ENCODE assay signal across 9 mouse cellular contexts in genomic region chr19:21037448-21038077, GRCm38 (mm10).
DNase-seq lines count a peak whose midpoint lies in the region; ATAC-seq and TF ChIP-seq lines count a peak whose summit lies in the region.
"Had no signal": no experiment of that assay in that cellular context is flagged by ENCODE, and none has a peak within 500 bp of the region (broad histone marks: within the 10 kb centered on the region; RNA-seq: fewer than 3 reads in every experiment).

No protein-coding gene starts in this region.

- no peak overlapping the region; the same call in 1 of the 2 replicates for H3K9ac ChIP-seq in MEL (ENCODE audit: control insufficient read depth, low read depth, low read length, poor library complexity, severe bottlenecking)
- H3K9ac ChIP-seq in hindbrain, embryonic 14.5 days: no peak overlapping the region
- H3K9ac ChIP-seq in liver, embryonic 14.5 days (replicated peaks): no peak overlapping the region
- H3K9ac ChIP-seq in neural tube, embryonic 11.5 days (ENCODE audit: low read length): no peak overlapping the region
- H3K9ac ChIP-seq: embryonic facial prominence, embryonic 15.5 days had no signal

- ATAC-seq in hindbrain, embryonic 14.5 days (ENCODE audit: low FRiP score): peak; percentile 54; the same call in 1 of the 2 replicates
- no peak; the same call in 1 of the 2 replicates for ATAC-seq in liver, embryonic 14.5 days (ENCODE audit: insufficient read depth)
- peak; percentile 48; the same call in 1 of the 2 replicates for ATAC-seq in neural tube, embryonic 11.5 days (ENCODE audit: insufficient read depth, low FRiP score, low TSS enrichment)

- no peak for TF ChIP-seq POLR2A in MEL (IDR thresholded peaks at IDR 0.05; ENCODE audit: control insufficient read depth in 1 of 2, insufficient read depth in 1 of 2, low read depth in 1 of 2, low read length in 2 of 2, poor library complexity in 1 of 2)
- no peak for TF ChIP-seq POLR2A in cortical plate, adult 2 months (IDR thresholded peaks at IDR 0.05; ENCODE audit: extremely low read depth, insufficient read depth, low read length)

- TF ChIP-seq EP300 in MEL (IDR thresholded peaks at IDR 0.05; ENCODE audit: low read depth in 1 of 2, low read length in 2 of 2): peak; percentile 61 to 91
- TF ChIP-seq EP300 in liver, embryonic 14.5 days (IDR thresholded peaks at IDR 0.05; ENCODE audit: low read depth): no peak

- H3K4me1 ChIP-seq in MEL (ENCODE audit: control insufficient read depth in 1 of 2, insufficient read depth in 2 of 2, low read length in 2 of 2): peaks cover 9 to 28% of the 10 kb centered on the region in 2 experiments; a peak in 3 of 4 replicates
- peaks cover 1% of the 10 kb centered on the region; the same call in 1 of the 2 replicates for H3K4me1 ChIP-seq in cortical plate, adult 2 months (ENCODE audit: control insufficient read depth, insufficient read depth, low read length)
- H3K4me1 ChIP-seq in hindbrain, embryonic 14.5 days (replicated peaks; ENCODE audit: control insufficient read depth, insufficient read depth, low read length): no peaks in the 10 kb centered on the region
- peaks cover 0 to 14% of the 10 kb centered on the region in 2 experiments; a peak in 2 of 4 replicates for H3K4me1 ChIP-seq in liver, embryonic 14.5 days (replicated peaks; ENCODE audit: control insufficient read depth in 2 of 2, insufficient read depth in 2 of 2, low read length in 1 of 2)
- 0 out of 2 replicates have a peak, but pooled peaks cover 2% of the 10 kb centered on the region for H3K4me1 ChIP-seq in neural tube, embryonic 11.5 days (ENCODE audit: control insufficient read depth, insufficient read depth, low read length)

- H3K36me3 ChIP-seq in MEL (ENCODE audit: control insufficient read depth in 1 of 2, insufficient read depth in 2 of 2, low read length in 2 of 2): peaks cover 0 to 26% of the 10 kb centered on the region in 2 experiments; a peak in 2 of 4 replicates
- H3K36me3 ChIP-seq in hindbrain, embryonic 14.5 days (replicated peaks; ENCODE audit: control insufficient read depth, insufficient read depth): no peaks in the 10 kb centered on the region
- H3K36me3 ChIP-seq in liver, embryonic 14.5 days (replicated peaks; ENCODE audit: control insufficient read depth, insufficient read depth, low read depth): no peaks in the 10 kb centered on the region
- no peaks in the 10 kb centered on the region for H3K36me3 ChIP-seq in neural tube, embryonic 11.5 days (ENCODE audit: control insufficient read depth, insufficient read depth, low read length)
- H3K36me3 ChIP-seq: embryonic facial prominence, embryonic 15.5 days had no signal

- no peak overlapping the region for H3K27ac ChIP-seq in layer of hippocampus, adult 2 months
- peak overlapping the region; percentile 67 for H3K27ac ChIP-seq in MEL (ENCODE audit: control insufficient read depth, low read depth, low read length)
- H3K27ac ChIP-seq in cortical plate, adult 2 months (ENCODE audit: insufficient read depth, low read length): no peak overlapping the region
- no peak overlapping the region for H3K27ac ChIP-seq in hindbrain, embryonic 14.5 days
- no peak overlapping the region for H3K27ac ChIP-seq in liver, embryonic 14.5 days
- no peak overlapping the region for H3K27ac ChIP-seq in neural tube, embryonic 11.5 days (ENCODE audit: low read depth, low read length)

- WGBS in hindbrain, embryonic 14.5 days: 41% methylated on average over 10 of the region's 10 CpGs
- WGBS in liver, embryonic 14.5 days (ENCODE audit: insufficient replicate concordance): 30% methylated on average over 10 of the region's 10 CpGs
- WGBS in neural tube, embryonic 11.5 days: 48% methylated on average over 10 of the region's 10 CpGs

- TF ChIP-seq CTCF in layer of hippocampus, adult 2 months (conservative IDR thresholded peaks at IDR 0.05): peak; percentile 85
- peak; percentile 54 to 80 (median 77) for TF ChIP-seq CTCF in MEL (IDR thresholded peaks at IDR 0.05 in 2 of 3, conservative IDR thresholded peaks at IDR 0.05 in 1 of 3; ENCODE audit: control insufficient read depth in 1 of 3, insufficient read depth in 1 of 3, low read depth in 2 of 3, low read length in 3 of 3, poor library complexity in 1 of 3, severe bottlenecking in 1 of 3)
- peak; percentile 57 for TF ChIP-seq CTCF in cortical plate, adult 2 months (IDR thresholded peaks at IDR 0.05; ENCODE audit: extremely low read depth, insufficient read depth, low read length)
- TF ChIP-seq CTCF in liver, embryonic 14.5 days (IDR thresholded peaks at IDR 0.05; ENCODE audit: low read depth): peak; percentile 68

- H3K27me3 ChIP-seq in MEL (ENCODE audit: control insufficient read depth in 1 of 2, insufficient read depth in 2 of 2, low read length in 2 of 2): no peaks in the 10 kb centered on the region
- no peaks in the 10 kb centered on the region for H3K27me3 ChIP-seq in hindbrain, embryonic 14.5 days (ENCODE audit: control insufficient read depth, insufficient read depth, low read length)
- no peaks in the 10 kb centered on the region for H3K27me3 ChIP-seq in liver, embryonic 14.5 days (ENCODE audit: control insufficient read depth, insufficient read depth, low read length)
- H3K27me3 ChIP-seq in neural tube, embryonic 11.5 days (ENCODE audit: control insufficient read depth, insufficient read depth, low read length): no peaks in the 10 kb centered on the region
- H3K27me3 ChIP-seq: embryonic facial prominence, embryonic 15.5 days had no signal

- TF ChIP-seq RAD21 in MEL (IDR thresholded peaks at IDR 0.05; ENCODE audit: low read depth, low read length): peak; percentile 86

- H3K4me2 ChIP-seq in hindbrain, embryonic 14.5 days (replicated peaks): no peak overlapping the region
- H3K4me2 ChIP-seq in liver, embryonic 14.5 days (ENCODE audit: low read depth): no peak overlapping the region
- no peak overlapping the region for H3K4me2 ChIP-seq in neural tube, embryonic 11.5 days (ENCODE audit: low read depth)
- H3K4me2 ChIP-seq: embryonic facial prominence, embryonic 15.5 days had no signal

- H3K79me2 ChIP-seq in MEL (ENCODE audit: control insufficient read depth, insufficient read depth, low read length, poor library complexity): no peaks in the 10 kb centered on the region

- H3K4me3 ChIP-seq in layer of hippocampus, adult 2 months: no peak overlapping the region
- H3K4me3 ChIP-seq in MEL (ENCODE audit: control insufficient read depth in 1 of 2, insufficient read depth in 1 of 2, low read depth in 2 of 2, low read length in 2 of 2): peak overlapping the region in 1 of 2 experiments; percentile 44; a peak in 1 of 4 replicates
- no peak overlapping the region for H3K4me3 ChIP-seq in cortical plate, adult 2 months (ENCODE audit: insufficient read depth, low read length)
- no peak overlapping the region for H3K4me3 ChIP-seq in hindbrain, embryonic 14.5 days (replicated peaks; ENCODE audit: low read length)
- H3K4me3 ChIP-seq in liver, embryonic 14.5 days (ENCODE audit: insufficient read depth in 1 of 2, low read depth in 2 of 2, low read length in 2 of 2): no peak overlapping the region
- H3K4me3 ChIP-seq in neural tube, embryonic 11.5 days (ENCODE audit: low read depth, low read length): no peak overlapping the region
- H3K4me3 ChIP-seq: embryonic facial prominence, embryonic 15.5 days had no signal

- peak in 1 of 2 experiments; percentile 62 for DNase-seq in layer of hippocampus, adult 2 months (ENCODE audit: low spot score in 2 of 2)
- DNase-seq in layer of hippocampus, postnatal 25 days (ENCODE audit: extremely low spot score in 1 of 2, low spot score in 1 of 2): no peak
- DNase-seq in MEL (ENCODE audit: low read depth, low spot score): peak; percentile 85
- peak; percentile 92 for DNase-seq in hindbrain, embryonic 14.5 days (ENCODE audit: low spot score)
- DNase-seq in liver, embryonic 14.5 days (ENCODE audit: low read depth in 3 of 3, low spot score in 3 of 3): peak in 2 of 3 experiments; percentile 18 to 33
- DNase-seq in neural tube, embryonic 11.5 days (ENCODE audit: low spot score): peak; percentile 42
- no peak for DNase-seq in urinary bladder, adult 2 months (ENCODE audit: low spot score)

- no peaks in the 10 kb centered on the region for H3K9me3 ChIP-seq in MEL (replicated peaks; ENCODE audit: insufficient read depth, low read length)
- no peaks in the 10 kb centered on the region for H3K9me3 ChIP-seq in hindbrain, embryonic 14.5 days (ENCODE audit: control insufficient read depth, low read length)
- no peaks in the 10 kb centered on the region for H3K9me3 ChIP-seq in liver, embryonic 14.5 days (ENCODE audit: control insufficient read depth, low read length)
- no peaks in the 10 kb centered on the region for H3K9me3 ChIP-seq in neural tube, embryonic 11.5 days (ENCODE audit: control insufficient read depth, low read length)
- H3K9me3 ChIP-seq: embryonic facial prominence, embryonic 15.5 days had no signal

TF ChIP-seq in MEL, 35 proteins besides CTCF, POLR2A, EP300 and RAD21:
- TF ChIP-seq NRF1 (IDR thresholded peaks at IDR 0.05; ENCODE audit: insufficient read depth, low read depth, low read length, poor library complexity, severe bottlenecking): no peak
- peak; percentile 28; the same call in 1 of the 2 replicates for TF ChIP-seq ZNF384 (IDR thresholded peaks at IDR 0.05; ENCODE audit: low read depth, low read length)
- peak; percentile 79; the same call in 1 of the 2 replicates for TF ChIP-seq TCF12 (IDR thresholded peaks at IDR 0.05; ENCODE audit: low read depth, low read length)
- TF ChIP-seq ETS1 (IDR thresholded peaks at IDR 0.05; ENCODE audit: low read depth, low read length): peak; percentile 76; the same call in 1 of the 2 replicates
- no peak for TF ChIP-seq CHD1 (IDR thresholded peaks at IDR 0.05; ENCODE audit: low read depth, low read length)
- 0 out of 2 replicates have a peak, but pooled peaks have one; percentile 19 for TF ChIP-seq HCFC1 (IDR thresholded peaks at IDR 0.05; ENCODE audit: low read depth, low read length)
- TF ChIP-seq GATA1 (IDR thresholded peaks at IDR 0.05; ENCODE audit: low read depth, low read length): 0 out of 2 replicates have a peak, but pooled peaks have one; percentile 36
- peak; percentile 30 for TF ChIP-seq SIN3A (IDR thresholded peaks at IDR 0.05; ENCODE audit: low read length)
- TF ChIP-seq SMC3 (IDR thresholded peaks at IDR 0.05; ENCODE audit: low read depth, low read length): peak; percentile 86
- TF ChIP-seq ZC3H11A (IDR thresholded peaks at IDR 0.05; ENCODE audit: low read depth, low read length): peak; percentile 70; the same call in 1 of the 2 replicates
- no peak for TF ChIP-seq ZKSCAN1 (IDR thresholded peaks at IDR 0.05; ENCODE audit: low read depth, low read length)
- TF ChIP-seq MXI1 (IDR thresholded peaks at IDR 0.05; ENCODE audit: low read depth, low read length): peak; percentile 32; the same call in 1 of the 2 replicates
- peak; percentile 59; the same call in 1 of the 2 replicates for TF ChIP-seq MYB (IDR thresholded peaks at IDR 0.05; ENCODE audit: low read depth, low read length)

Comparison
In these comparisons a context has a peak if more than half of its experiments do, and no peak if none do; other contexts are left out.
1. DNase-seq: peak in MEL (single experiment), hindbrain, embryonic 14.5 days (single experiment), liver, embryonic 14.5 days (2 of 3) and neural tube, embryonic 11.5 days (single experiment); none in layer of hippocampus, postnatal 25 days (0 of 2) and urinary bladder, adult 2 months (single experiment).
2. Peak in every context shown above with its lines, with median percentiles within 50 percentile points of each other: CTCF ChIP-seq.